Mouse (Mus musculus): ENCODE results near the gene 4930564D02Rik. TPM values are rescaled to one million over a fixed set of nuclear protein-coding genes. Genes with fewer than 3 reads are reported as not detected.
A peak's percentile ranks its signal among the peaks of the same experiment; 100 is the strongest.

The 4930564D02Rik gene
- polyA plus RNA-seq, 1 experiment from 2014 or later = not detected

DNA sequence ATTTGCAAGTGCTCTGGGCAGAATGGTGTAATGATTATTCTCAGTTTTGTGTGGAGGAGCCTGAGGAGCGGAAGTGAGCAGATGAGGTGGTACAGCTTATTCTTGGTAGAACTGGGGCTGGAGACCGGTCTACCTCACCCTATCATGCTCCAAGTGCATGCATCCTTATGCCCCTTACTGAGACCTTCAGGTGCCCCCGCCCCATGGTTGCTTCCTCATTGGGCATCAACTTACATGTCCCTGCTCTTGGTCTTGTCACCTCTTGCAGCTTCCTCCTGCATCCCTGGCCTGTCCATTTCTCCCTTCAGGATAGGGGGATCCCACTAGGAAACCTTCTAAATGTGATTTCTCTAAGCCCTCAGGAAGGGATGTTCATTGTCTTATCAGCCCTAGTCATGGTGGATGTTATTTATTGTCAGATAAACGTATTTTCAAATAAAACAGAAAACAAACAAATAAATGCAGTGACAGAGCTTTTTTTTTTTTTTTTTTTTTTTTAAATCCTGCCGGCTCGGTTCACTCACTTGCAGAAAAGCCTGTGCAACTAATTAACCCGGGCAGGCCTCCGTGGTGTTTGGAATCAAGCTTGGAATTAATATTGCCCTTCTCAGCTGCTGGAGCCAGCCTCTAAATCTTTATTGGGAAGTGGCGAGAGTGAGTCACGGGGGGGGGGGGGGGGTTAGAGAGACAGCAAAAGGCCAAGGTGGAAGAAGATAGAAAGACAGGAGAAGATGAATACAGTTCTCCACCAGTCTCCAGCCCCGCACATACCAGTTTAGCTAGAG lies 26.3 kb downstream of the 4930564D02Rik start:
- ATAC-seq = no peak
- no peak overlapping the region for H3K27ac ChIP-seq (ENCODE audit: low read length)
- no peak overlapping the region for H3K4me3 ChIP-seq (replicated peaks; ENCODE audit: low read length)
- H3K36me3 ChIP-seq (ENCODE audit: control insufficient read depth, insufficient read depth) = no peaks in the 10 kb centered on the region
- WGBS = 49% methylated on average over 11 of the region's 11 CpGs
- no peak overlapping the region for H3K4me2 ChIP-seq (ENCODE audit: low read length)
- H3K9ac ChIP-seq (replicated peaks; ENCODE audit: low read depth, low read length) = no peak overlapping the region
- H3K27me3 ChIP-seq (replicated peaks; ENCODE audit: control insufficient read depth, insufficient read depth, low read length) = no peaks in the 10 kb centered on the region; the same call in 1 of the 2 replicates
- H3K4me1 ChIP-seq (replicated peaks; ENCODE audit: control insufficient read depth, insufficient read depth, low read length) = no peaks in the 10 kb centered on the region
- H3K9me3 ChIP-seq (ENCODE audit: control insufficient read depth, low read length) = no peaks in the 10 kb centered on the region

DNA sequence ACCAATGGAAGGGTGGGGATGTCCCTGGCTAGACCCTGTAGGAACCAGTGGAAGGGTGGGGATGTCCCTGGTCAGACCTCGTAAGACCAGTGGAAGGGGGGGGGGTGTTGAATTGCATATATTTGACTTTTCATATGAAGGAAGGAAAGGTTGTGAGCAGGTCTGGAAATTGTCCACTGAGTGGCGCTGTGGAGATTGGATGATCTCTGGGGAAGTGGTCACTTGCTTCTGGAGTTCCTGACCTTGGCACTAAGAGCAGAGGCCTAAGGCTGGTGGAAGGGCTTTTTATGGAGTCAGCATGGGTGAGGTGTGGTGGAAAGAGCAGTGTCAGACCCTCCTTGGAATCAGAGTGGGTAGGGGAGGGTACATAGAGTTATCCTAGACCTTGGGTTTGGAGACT lies 27.8 kb downstream of the 4930564D02Rik start:
- no peak overlapping the region for H3K27ac ChIP-seq (ENCODE audit: low read length)
- H3K4me2 ChIP-seq (ENCODE audit: low read length) = no peak overlapping the region
- no peak overlapping the region for H3K4me3 ChIP-seq (replicated peaks; ENCODE audit: low read length)
- H3K9me3 ChIP-seq (ENCODE audit: control insufficient read depth, low read length) = no peaks in the 10 kb centered on the region
- ATAC-seq = no peak
- H3K4me1 ChIP-seq (replicated peaks; ENCODE audit: control insufficient read depth, insufficient read depth, low read length) = peaks cover 1% of the 10 kb centered on the region
- H3K9ac ChIP-seq (replicated peaks; ENCODE audit: low read depth, low read length) = no peak overlapping the region
- WGBS = 70% methylated on average over 2 of the region's 2 CpGs
- H3K27me3 ChIP-seq (replicated peaks; ENCODE audit: control insufficient read depth, insufficient read depth, low read length) = no peaks in the 10 kb centered on the region; the same call in 1 of the 2 replicates
- no peaks in the 10 kb centered on the region for H3K36me3 ChIP-seq (ENCODE audit: control insufficient read depth, insufficient read depth)

DNA sequence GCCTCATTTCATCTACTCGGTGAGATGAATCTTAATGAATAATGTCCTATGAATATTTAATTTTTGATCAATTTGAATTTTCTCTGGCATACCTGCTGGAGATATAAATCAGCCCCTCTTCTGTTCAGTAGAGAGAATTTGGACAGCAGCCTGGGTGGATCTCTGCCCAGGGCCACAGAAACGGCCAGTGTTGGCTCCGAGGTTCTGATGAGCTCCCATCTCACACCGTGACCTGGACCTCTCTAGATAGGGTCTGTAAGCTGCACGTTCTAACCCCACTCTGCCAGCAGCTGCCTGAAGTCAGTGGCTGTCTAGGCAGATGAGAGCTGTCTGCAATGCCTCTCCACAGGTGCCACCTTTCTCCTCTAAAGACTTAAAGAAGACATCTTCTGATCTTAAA lies 28.4 kb downstream of the 4930564D02Rik start:
- no peak for ATAC-seq
- no peaks in the 10 kb centered on the region for H3K27me3 ChIP-seq (replicated peaks; ENCODE audit: control insufficient read depth, insufficient read depth, low read length)

DNA sequence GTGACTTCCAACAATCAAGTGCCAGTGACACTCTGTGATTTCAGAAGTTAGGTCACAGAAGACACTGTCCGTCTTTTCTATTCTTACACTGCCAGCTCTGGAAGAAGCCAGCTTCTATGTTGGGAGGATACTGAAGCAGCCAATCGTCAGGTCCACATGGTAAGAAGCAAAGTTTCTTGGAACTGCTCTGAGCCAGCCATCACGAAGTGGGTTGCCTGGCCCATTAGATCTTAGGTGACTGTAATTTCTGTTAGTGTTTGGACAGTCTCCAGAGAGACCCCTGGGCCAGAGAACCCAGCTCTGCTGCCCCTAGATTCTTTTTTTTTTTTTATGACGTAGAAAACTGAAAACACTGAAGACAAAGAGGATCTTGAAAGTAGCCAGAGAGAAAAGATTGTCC lies 30.9 kb downstream of the 4930564D02Rik start:
- Histone ChIP-seq H3K4me2 (ENCODE audit: low read length) (no peak overlapping the region), H3K27me3 (replicated peaks; ENCODE audit: control insufficient read depth, insufficient read depth, low read length) (no peaks in the 10 kb centered on the region), H3K4me3 (replicated peaks; ENCODE audit: low read length) (no peak overlapping the region), H3K9me3 (ENCODE audit: control insufficient read depth, low read length) (no peaks in the 10 kb centered on the region), H3K36me3 (ENCODE audit: control insufficient read depth, insufficient read depth) (no peaks in the 10 kb centered on the region), H3K27ac (ENCODE audit: low read length) (no peak overlapping the region), H3K9ac (replicated peaks; ENCODE audit: low read depth, low read length) (no peak overlapping the region), H3K4me1 (replicated peaks; ENCODE audit: control insufficient read depth, insufficient read depth, low read length) (peaks cover 9% of the 10 kb centered on the region)
- ATAC-seq = no peak
- 81% methylated on average over 4 of the region's 4 CpGs for WGBS

More for the DNA sequence above, 28.4 kb downstream of the 4930564D02Rik start:
- Histone ChIP-seq H3K4me1 (replicated peaks; ENCODE audit: control insufficient read depth, insufficient read depth, low read length) (peaks cover 7% of the 10 kb centered on the region), H3K4me3 (replicated peaks; ENCODE audit: low read length) (no peak overlapping the region), H3K9ac (replicated peaks; ENCODE audit: low read depth, low read length) (no peak overlapping the region), H3K36me3 (ENCODE audit: control insufficient read depth, insufficient read depth) (no peaks in the 10 kb centered on the region), H3K4me2 (ENCODE audit: low read length) (no peak overlapping the region), H3K9me3 (ENCODE audit: control insufficient read depth, low read length) (no peaks in the 10 kb centered on the region), H3K27ac (ENCODE audit: low read length) (no peak overlapping the region)
- WGBS = 77% methylated on average over 5 of the region's 5 CpGs

DNA sequence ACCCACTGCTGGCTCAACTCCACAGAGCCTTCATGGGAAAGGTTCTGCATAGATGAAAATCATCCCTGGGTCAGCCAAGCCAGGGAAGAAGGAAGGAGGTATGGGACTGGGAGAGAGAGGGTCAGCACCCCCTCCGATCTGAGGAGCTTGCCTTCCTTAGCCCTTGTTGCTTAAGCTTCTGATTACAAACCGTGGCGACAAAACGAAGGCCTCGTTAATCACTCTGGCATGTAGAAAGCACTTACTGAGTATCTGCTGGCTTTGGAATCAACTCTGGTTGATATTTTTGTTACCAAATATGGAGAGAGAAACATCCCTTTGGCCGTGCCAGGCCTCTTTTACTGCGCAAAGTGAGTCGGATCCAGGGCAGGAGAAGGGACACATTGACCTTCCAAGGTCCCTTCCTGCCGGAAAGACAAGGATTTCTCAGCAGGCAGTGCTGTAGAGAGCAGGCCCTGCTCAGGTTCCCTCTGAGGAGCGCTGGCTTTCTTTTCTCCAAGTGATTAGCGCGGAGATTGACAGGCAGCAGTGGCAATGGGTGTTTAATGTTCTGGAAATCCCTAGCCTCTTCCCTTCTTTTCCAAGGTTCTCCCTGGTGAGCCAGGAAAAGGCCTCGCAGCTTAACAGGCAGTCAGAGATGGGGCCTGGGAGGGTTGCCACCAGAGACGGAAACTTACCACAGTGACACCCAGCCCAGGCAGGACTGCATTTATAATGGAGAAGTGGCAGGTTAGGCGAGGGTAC lies 33.1 kb downstream of the 4930564D02Rik start:
- Histone ChIP-seq H3K36me3 (ENCODE audit: control insufficient read depth, insufficient read depth) (no peaks in the 10 kb centered on the region), H3K4me2 (ENCODE audit: low read length) (no peak overlapping the region), H3K9me3 (ENCODE audit: control insufficient read depth, low read length) (no peaks in the 10 kb centered on the region), H3K9ac (replicated peaks; ENCODE audit: low read depth, low read length) (0 out of 2 replicates have a peak overlapping the region, but pooled peaks have one; percentile 17), H3K4me1 (replicated peaks; ENCODE audit: control insufficient read depth, insufficient read depth, low read length) (peaks cover 9% of the 10 kb centered on the region), H3K27me3 (replicated peaks; ENCODE audit: control insufficient read depth, insufficient read depth, low read length) (no peaks in the 10 kb centered on the region), H3K27ac (ENCODE audit: low read length) (no peak overlapping the region; the same call in 1 of the 2 replicates), H3K4me3 (replicated peaks; ENCODE audit: low read length) (no peak overlapping the region)
- 0 out of 2 replicates have a peak, but pooled peaks have one; percentile 38 for ATAC-seq
- 10% methylated on average over 15 of the region's 15 CpGs for WGBS

DNA sequence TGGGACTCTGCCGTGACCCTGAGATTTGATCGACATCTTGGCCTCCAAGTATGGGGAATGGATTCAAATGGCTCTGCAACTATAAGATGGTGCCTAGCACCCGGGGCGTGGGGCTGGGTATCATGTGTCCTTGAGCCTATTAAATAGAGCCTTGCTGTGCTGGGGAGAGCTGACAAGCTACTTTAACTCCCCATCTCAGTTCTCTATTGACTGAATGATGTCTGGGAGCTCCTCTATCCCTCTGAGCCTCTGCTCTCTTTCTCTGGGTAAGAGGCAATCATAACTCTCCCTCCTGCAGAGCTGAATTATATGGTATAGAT lies 33.6 kb downstream of the 4930564D02Rik start:
- Histone ChIP-seq H3K27ac (ENCODE audit: low read length) (no peak overlapping the region), H3K9ac (replicated peaks; ENCODE audit: low read depth, low read length) (no peak overlapping the region), H3K9me3 (ENCODE audit: control insufficient read depth, low read length) (no peaks in the 10 kb centered on the region), H3K4me1 (replicated peaks; ENCODE audit: control insufficient read depth, insufficient read depth, low read length) (peaks cover 9% of the 10 kb centered on the region), H3K4me2 (ENCODE audit: low read length) (no peak overlapping the region), H3K27me3 (replicated peaks; ENCODE audit: control insufficient read depth, insufficient read depth, low read length) (no peaks in the 10 kb centered on the region), H3K36me3 (ENCODE audit: control insufficient read depth, insufficient read depth) (no peaks in the 10 kb centered on the region), H3K4me3 (replicated peaks; ENCODE audit: low read length) (no peak overlapping the region)
- ATAC-seq = no peak
- WGBS = 27% methylated on average over 4 of the region's 4 CpGs

DNA sequence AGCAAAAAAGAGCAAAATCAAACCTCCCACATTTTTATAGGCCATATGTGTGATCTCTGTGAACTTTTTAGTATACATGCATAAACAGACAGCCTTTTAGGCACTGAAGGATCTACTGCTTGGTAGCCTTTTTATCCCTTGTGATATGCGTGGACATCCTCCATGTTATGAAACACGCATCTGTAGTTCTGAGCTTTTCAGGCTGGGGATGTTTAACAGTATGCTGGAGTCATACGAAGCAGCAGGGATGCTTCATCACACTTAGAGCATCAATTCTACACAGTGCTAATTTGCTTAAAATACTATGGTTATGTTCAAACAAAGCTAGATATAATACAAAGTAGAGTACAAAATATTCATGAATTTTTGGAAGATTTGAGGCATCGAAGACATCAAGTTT lies 39.2 kb downstream of the 4930564D02Rik start:
- no peak overlapping the region for H3K4me3 ChIP-seq (replicated peaks; ENCODE audit: low read length)
- no peaks in the 10 kb centered on the region for H3K36me3 ChIP-seq (ENCODE audit: control insufficient read depth, insufficient read depth)
- no peak overlapping the region for H3K27ac ChIP-seq (ENCODE audit: low read length)
- no peak overlapping the region for H3K9ac ChIP-seq (replicated peaks; ENCODE audit: low read depth, low read length)
- no peaks in the 10 kb centered on the region for H3K27me3 ChIP-seq (replicated peaks; ENCODE audit: control insufficient read depth, insufficient read depth, low read length)
- WGBS = 93% methylated on average over 4 of the region's 4 CpGs
- H3K4me2 ChIP-seq (ENCODE audit: low read length) = no peak overlapping the region
- no peak for ATAC-seq
- H3K9me3 ChIP-seq (ENCODE audit: control insufficient read depth, low read length) = no peaks in the 10 kb centered on the region
- no peaks in the 10 kb centered on the region for H3K4me1 ChIP-seq (replicated peaks; ENCODE audit: control insufficient read depth, insufficient read depth, low read length)

- WGBS = 79% methylated on average over 4 of the region's 4 CpGs
- H3K36me3 ChIP-seq (ENCODE audit: control insufficient read depth, insufficient read depth) = no peaks in the 10 kb centered on the region
- H3K9me3 ChIP-seq (ENCODE audit: control insufficient read depth, low read length) = no peaks in the 10 kb centered on the region
- no peak overlapping the region for H3K4me2 ChIP-seq (ENCODE audit: low read length)
- H3K9ac ChIP-seq (replicated peaks; ENCODE audit: low read depth, low read length) = no peak overlapping the region
- no peaks in the 10 kb centered on the region for H3K4me1 ChIP-seq (replicated peaks; ENCODE audit: control insufficient read depth, insufficient read depth, low read length)
- no peak overlapping the region for H3K27ac ChIP-seq (ENCODE audit: low read length)
- ATAC-seq = no peak
- no peak overlapping the region for H3K4me3 ChIP-seq (replicated peaks; ENCODE audit: low read length)
- no peaks in the 10 kb centered on the region for H3K27me3 ChIP-seq (replicated peaks; ENCODE audit: control insufficient read depth, insufficient read depth, low read length)
These were observed 47.2 kb downstream of the 4930564D02Rik start for GRCm38 (mm10) chr3:105113859-105114258.

DNA sequence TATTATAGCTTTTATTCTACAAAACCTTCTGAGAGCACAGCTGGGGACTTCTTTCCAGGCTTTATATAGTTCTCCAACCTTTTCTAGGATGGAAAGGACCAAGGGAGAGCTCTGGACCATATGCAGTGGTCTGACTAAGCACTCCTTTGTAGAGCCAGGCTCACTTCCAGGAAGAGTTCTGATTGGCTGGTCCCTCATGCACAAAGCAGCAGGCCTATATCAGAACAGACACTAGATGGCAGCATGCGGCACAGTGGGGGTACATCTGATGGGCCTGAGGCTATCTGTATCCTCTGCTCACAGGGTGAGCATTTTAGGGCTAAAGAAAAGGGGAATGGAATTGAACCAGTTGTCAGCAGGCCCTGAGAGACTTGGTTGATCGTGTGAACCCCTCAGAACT lies 47.6 kb downstream of the 4930564D02Rik start:
- Histone ChIP-seq H3K36me3 (ENCODE audit: control insufficient read depth, insufficient read depth) (no peaks in the 10 kb centered on the region), H3K27me3 (replicated peaks; ENCODE audit: control insufficient read depth, insufficient read depth, low read length) (no peaks in the 10 kb centered on the region), H3K4me1 (replicated peaks; ENCODE audit: control insufficient read depth, insufficient read depth, low read length) (no peaks in the 10 kb centered on the region), H3K9me3 (ENCODE audit: control insufficient read depth, low read length) (no peaks in the 10 kb centered on the region), H3K4me3 (replicated peaks; ENCODE audit: low read length) (no peak overlapping the region), H3K4me2 (ENCODE audit: low read length) (no peak overlapping the region), H3K9ac (replicated peaks; ENCODE audit: low read depth, low read length) (no peak overlapping the region), H3K27ac (ENCODE audit: low read length) (no peak overlapping the region)
- peak; percentile 72 for ATAC-seq
- whole genome bisulfite sequencing = 28% methylated on average over 2 of the region's 2 CpGs
